Mouse (Mus musculus) heart, postnatal 0 days (tissue): ENCODE results near the gene Epb41.

Experiments used
- CTCF ChIP-seq: IDR thresholded peaks from 2 replicates; pipeline ENCODE4 v1.5.1; 2016; ENCODE audit warnings: antibody characterized with exemption, control low read depth, low read depth
- EP300 ChIP-seq: IDR thresholded peaks from 2 replicates; pipeline ENCODE4 v1.6.1; 2016; ENCODE audit warnings: antibody characterized with exemption, low read depth

GRCm38 (mm10) chr4:132025738-132026527 is 49.2 kb downstream of the Epb41 start:
- TF ChIP-seq EP300 (no peak), CTCF (no peak)
